Mouse (Mus musculus) embryonic facial prominence, embryonic 14.5 days (tissue): ENCODE data around the gene Amigo1. TPM values are rescaled to one million over a fixed set of nuclear protein-coding genes. Genes with fewer than 3 reads are reported as not detected.

Experiments
- ATAC-seq: fragments of 200-750 bp; cut with Nextera tagmentation; 2 replicates; pipeline ENCODE4 v1.8.0; 2017; ENCODE audit warnings: low read depth, moderate number of reproducible peaks, moderate TSS enrichment
- DNase-seq: peaks from one replicate; pipeline ENCODE4 v3.0.0-alpha.2; 2015; ENCODE audit warnings: low spot score
- H3K27ac ChIP-seq: fragments of 300-500 bp; sonication (generic); replicated peaks from 2 replicates; pipeline ENCODE4 v1.5.1; 2014; ENCODE audit warnings: low read depth, mild to moderate bottlenecking, low read length, moderate library complexity
- H3K27me3 ChIP-seq: fragments of 300-500 bp; sonication (generic); replicated peaks from 2 replicates; pipeline ENCODE4 v1.6.1; 2014; ENCODE audit warnings: low read length; ENCODE audit not compliant: control insufficient read depth, insufficient read depth
- H3K36me3 ChIP-seq: fragments of 300-500 bp; sonication (generic); 2 replicates; pipeline ENCODE4 v1.6.1; 2014; ENCODE audit warnings: low read length, mixed read lengths; ENCODE audit not compliant: control insufficient read depth, insufficient read depth
- H3K4me1 ChIP-seq: fragments of 300-500 bp; sonication (generic); 2 replicates; pipeline ENCODE4 v1.6.1; 2014; ENCODE audit warnings: antibody characterized with exemption, low read length; ENCODE audit not compliant: control insufficient read depth, insufficient read depth
- H3K4me2 ChIP-seq: fragments of 300-500 bp; sonication (generic); 2 replicates; pipeline ENCODE4 v1.6.1; 2014; ENCODE audit warnings: low read depth, mild to moderate bottlenecking, low read length, moderate library complexity, mixed read lengths
- H3K4me3 ChIP-seq: fragments of 300-500 bp; sonication (generic); 2 replicates; pipeline ENCODE4 v1.5.1; 2014; ENCODE audit warnings: low read depth, mild to moderate bottlenecking, low read length
- H3K9ac ChIP-seq: fragments of 300-500 bp; sonication (generic); 2 replicates; pipeline ENCODE4 v1.6.1; 2014; ENCODE audit warnings: low read depth, mild to moderate bottlenecking, low read length, moderate library complexity, mixed read lengths
- H3K9me3 ChIP-seq: fragments of 300-500 bp; sonication (generic); 2 replicates; pipeline ENCODE4 v1.6.1; 2016; ENCODE audit warnings: low read length; ENCODE audit not compliant: control insufficient read depth
- WGBS: fragments of 180-500 bp; shearing (Covaris S2); extraction: QIAGEN DNeasy Blood & Tissue Kit; methylation state at CpG from one replicate; pipeline ENCODE4 v1.1.7; 2014; 5-methylcytosine and 5-hydroxymethylcytosine counted together
- polyA plus RNA-seq: library from polyadenylated mRNA; unstranded; fragments of >200 nt; fragmentation: Nextera tagmentation; extraction: Ambion mirVana; gene quantifications from 2 replicates; pipeline ENCODE4 v1.2.1, GENCODE M21; 2014

Amigo1 gene
- polyA plus RNA-seq, 1 experiment from 2014 or later, result 5.1 TPM

- Histone ChIP-seq H3K27me3 (no peaks in the 10 kb centered on the region; the same call in 1 of the 2 replicates), H3K9me3 (no peaks in the 10 kb centered on the region), H3K4me1 (peaks cover 23% of the 10 kb centered on the region), H3K36me3 (peaks cover 17% of the 10 kb centered on the region), H3K9ac (peak within 1 kb of the TSS; percentile 83), H3K27ac (peak within 1 kb of the TSS; percentile 93), H3K4me3 (peak within 1 kb of the TSS; percentile 55), H3K4me2 (peak within 1 kb of the TSS; percentile 90)
- DNase-seq (peak; percentile 75), ATAC-seq (peak; percentile 83)
- WGBS, result 0% methylated on average over 13 of the region's 14 CpGs
Observed at GRCm38 (mm10) chr3:108210771-108211139, 24.6 kb downstream of the Amigo1 start, which contains the start of gene Atxn7l2. Gene Atxn7l2, minus strand, starts transcription at chr3:108210934.

- DNase-seq, result no peak
- H3K36me3 ChIP-seq, result peaks cover 6% of the 10 kb centered on the region; the same call in 1 of the 2 replicates
- no peak for ATAC-seq
- H3K4me2 ChIP-seq, result no peak overlapping the region
- no peak overlapping the region for H3K27ac ChIP-seq
- peaks cover 19% of the 10 kb centered on the region for H3K4me1 ChIP-seq
- WGBS, result 86% methylated on average over 6 of the region's 6 CpGs
- H3K4me3 ChIP-seq, result no peak overlapping the region
- no peak overlapping the region for H3K9ac ChIP-seq
- no peaks in the 10 kb centered on the region; the same call in 1 of the 2 replicates for H3K27me3 ChIP-seq
- no peaks in the 10 kb centered on the region for H3K9me3 ChIP-seq
Observed at GRCm38 (mm10) chr3:108211845-108212244, 25.7 kb downstream of the Amigo1 start.

GRCm38 (mm10) chr3:108212406-108212805, 26.3 kb downstream of the Amigo1 start:
- whole genome bisulfite sequencing, result 81% methylated on average over 8 of the region's 8 CpGs
- Histone ChIP-seq H3K9ac (no peak overlapping the region), H3K27ac (no peak overlapping the region), H3K4me1 (peaks cover 15% of the 10 kb centered on the region), H3K4me2 (no peak overlapping the region), H3K27me3 (no peaks in the 10 kb centered on the region; the same call in 1 of the 2 replicates), H3K36me3 (0 out of 2 replicates have a peak, but pooled peaks cover 2% of the 10 kb centered on the region), H3K4me3 (no peak overlapping the region), H3K9me3 (no peaks in the 10 kb centered on the region)
- DNase-seq (no peak), ATAC-seq (no peak)

GRCm38 (mm10) chr3:108214734-108215133, 28.6 kb downstream of the Amigo1 start:
- DNase-seq (peak; percentile 57), ATAC-seq (no peak)
- Histone ChIP-seq H3K4me2 (no peak overlapping the region), H3K9ac (no peak overlapping the region), H3K4me1 (peaks cover 5% of the 10 kb centered on the region; the same call in 1 of the 2 replicates), H3K4me3 (no peak overlapping the region), H3K9me3 (no peaks in the 10 kb centered on the region), H3K27me3 (no peaks in the 10 kb centered on the region; the same call in 1 of the 2 replicates), H3K27ac (no peak overlapping the region), H3K36me3 (no peaks in the 10 kb centered on the region)
- WGBS, result 11% methylated on average over 5 of the region's 5 CpGs

GRCm38 (mm10) chr3:108220661-108221060, 34.5 kb downstream of the Amigo1 start:
- Histone ChIP-seq H3K4me2 (no peak overlapping the region), H3K9me3 (no peaks in the 10 kb centered on the region), H3K27ac (no peak overlapping the region), H3K4me3 (no peak overlapping the region), H3K9ac (no peak overlapping the region), H3K27me3 (peaks cover 22% of the 10 kb centered on the region), H3K4me1 (no peaks in the 10 kb centered on the region), H3K36me3 (no peaks in the 10 kb centered on the region)
- ATAC-seq (no peak), DNase-seq (no peak)
- 87% methylated on average over 3 of the region's 3 CpGs for WGBS

GRCm38 (mm10) chr3:108225711-108226557, 39.8 kb downstream of the Amigo1 start:
- Histone ChIP-seq H3K9me3 (no peaks in the 10 kb centered on the region), H3K27me3 (peaks cover 48% of the 10 kb centered on the region), H3K27ac (no peak overlapping the region), H3K4me3 (peak overlapping the region; percentile 51), H3K4me2 (peak overlapping the region; percentile 88), H3K9ac (peak overlapping the region; percentile 60), H3K36me3 (no peaks in the 10 kb centered on the region), H3K4me1 (peaks cover 9% of the 10 kb centered on the region; the same call in 1 of the 2 replicates)
- ATAC-seq, result peak; percentile 68; the same call in 1 of the 2 replicates
- WGBS, result 4% methylated on average over 35 of the region's 67 CpGs
- DNase-seq, result no peak

GRCm38 (mm10) chr3:108226558-108227350, 40.6 kb downstream of the Amigo1 start, which contains the start of gene Sypl2:
Gene Sypl2, minus strand, starts transcription at chr3:108226648.
- 8% methylated on average over 21 of the region's 44 CpGs for WGBS
- no peaks in the 10 kb centered on the region for H3K9me3 ChIP-seq
- H3K4me3 ChIP-seq, result peak within 1 kb of the TSS; percentile 51
- H3K4me2 ChIP-seq, result peak within 1 kb of the TSS; percentile 88
- peak within 1 kb of the TSS; percentile 60 for H3K9ac ChIP-seq
- DNase-seq, result peak; percentile 75
- ATAC-seq, result peak; percentile 53
- peaks cover 9% of the 10 kb centered on the region; the same call in 1 of the 2 replicates for H3K4me1 ChIP-seq
- H3K36me3 ChIP-seq, result no peaks in the 10 kb centered on the region
- H3K27ac ChIP-seq, result no peak within 1 kb of the TSS; the same call in 1 of the 2 replicates
- H3K27me3 ChIP-seq, result peaks cover 48% of the 10 kb centered on the region

- Histone ChIP-seq H3K27ac (no peak overlapping the region), H3K4me3 (no peak overlapping the region), H3K9ac (no peak overlapping the region), H3K4me1 (peaks cover 9% of the 10 kb centered on the region; the same call in 1 of the 2 replicates), H3K27me3 (peaks cover 48% of the 10 kb centered on the region), H3K9me3 (no peaks in the 10 kb centered on the region), H3K4me2 (peak overlapping the region; percentile 88; the same call in 1 of the 2 replicates), H3K36me3 (no peaks in the 10 kb centered on the region)
- ATAC-seq (no peak), DNase-seq (no peak)
- WGBS, result 71% methylated on average over 2 of the region's 2 CpGs
Observed at GRCm38 (mm10) chr3:108227521-108227920, 41.4 kb downstream of the Amigo1 start.
